Mouse (Mus musculus) spleen, adult 2 months (tissue): ENCODE results near the gene Mast2. TPM values are rescaled to one million over a fixed set of nuclear protein-coding genes. Genes with fewer than 3 reads are reported as not detected.

Experiments used
- DNase-seq, 2 experiments: peaks; one replicate each; pipeline versions ENCODE4 v3.0.0 to v3.0.0-alpha.2; 2012 to 2021; ENCODE audit warnings: low spot score in 2 of 2, low read depth in 1 of 2
- H3K27ac ChIP-seq: fragments of 200-500 bp; 2 replicates; pipeline ENCODE4 v1.5.1; 2012; ENCODE audit warnings: low read length, inconsistent platforms; ENCODE audit not compliant: insufficient read depth
- H3K27me3 ChIP-seq: fragments of 200-500 bp; 2 replicates; pipeline ENCODE4 v1.6.1; 2012; ENCODE audit warnings: mild to moderate bottlenecking, moderate library complexity, low read length, inconsistent platforms; ENCODE audit not compliant: control insufficient read depth, insufficient read depth
- H3K36me3 ChIP-seq: fragments of 200-500 bp; 2 replicates; pipeline ENCODE4 v1.6.1; 2012; ENCODE audit warnings: mild to moderate bottlenecking, low read length, inconsistent platforms; ENCODE audit not compliant: control insufficient read depth, insufficient read depth
- H3K4me1 ChIP-seq: fragments of 200-500 bp; 2 replicates; pipeline ENCODE4 v1.6.1; 2011; ENCODE audit warnings: inconsistent platforms; ENCODE audit not compliant: control insufficient read depth, insufficient read depth, insufficient read length
- H3K4me3 ChIP-seq: fragments of 200-500 bp; 2 replicates; pipeline ENCODE4 v1.5.1; 2011; ENCODE audit warnings: mild to moderate bottlenecking, inconsistent platforms; ENCODE audit not compliant: insufficient read depth, insufficient read length; ENCODE audit errors: extremely low read depth
- CTCF ChIP-seq: fragments of 200-500 bp; IDR thresholded peaks from 2 replicates; pipeline ENCODE4 v1.5.1; 2011; ENCODE audit warnings: mild to moderate bottlenecking, inconsistent platforms; ENCODE audit not compliant: insufficient read depth, insufficient read length, insufficient replicate concordance; ENCODE audit errors: extremely low read depth
- POLR2A ChIP-seq: fragments of 200-500 bp; IDR thresholded peaks from 2 replicates; pipeline ENCODE4 v1.6.1; 2011; ENCODE audit warnings: low read depth, low read length, inconsistent platforms
- WGBS: fragments of 180-500 bp; shearing (Covaris S2); methylation state at CpG from one replicate; pipeline ENCODE4 v1.1.7; 2018; 5-methylcytosine and 5-hydroxymethylcytosine counted together
- polyA plus RNA-seq: library from polyadenylated mRNA; depleted of rRNA; stranded (reverse); fragments of >200 nt; gene quantifications from 2 replicates; pipeline ENCODE4 v1.2.3, GENCODE M21; 2012

The Mast2 gene
- polyA plus RNA-seq, 1 experiment, result 35.6 TPM

- Histone ChIP-seq H3K36me3 (no peaks in the 10 kb centered on the region), H3K27ac (no peak overlapping the region), H3K27me3 (no peaks in the 10 kb centered on the region), H3K4me3 (no peak overlapping the region), H3K4me1 (no peaks in the 10 kb centered on the region)
- 91% methylated on average over 1 of the region's 1 CpGs for WGBS
- DNase-seq, result no peak
- TF ChIP-seq CTCF (no peak), POLR2A (no peak)
Observed at GRCm38 (mm10) chr4:116398051-116398450, 65.9 kb downstream of the Mast2 start.

- 87% methylated on average over 2 of the region's 2 CpGs for whole genome bisulfite sequencing
- Histone ChIP-seq H3K36me3 (no peaks in the 10 kb centered on the region), H3K4me3 (no peak overlapping the region), H3K27ac (no peak overlapping the region), H3K4me1 (no peaks in the 10 kb centered on the region), H3K27me3 (no peaks in the 10 kb centered on the region)
- TF ChIP-seq POLR2A (no peak), CTCF (no peak)
- no peak for DNase-seq
Observed at GRCm38 (mm10) chr4:116377973-116378667, 85.9 kb downstream of the Mast2 start.

DNA sequence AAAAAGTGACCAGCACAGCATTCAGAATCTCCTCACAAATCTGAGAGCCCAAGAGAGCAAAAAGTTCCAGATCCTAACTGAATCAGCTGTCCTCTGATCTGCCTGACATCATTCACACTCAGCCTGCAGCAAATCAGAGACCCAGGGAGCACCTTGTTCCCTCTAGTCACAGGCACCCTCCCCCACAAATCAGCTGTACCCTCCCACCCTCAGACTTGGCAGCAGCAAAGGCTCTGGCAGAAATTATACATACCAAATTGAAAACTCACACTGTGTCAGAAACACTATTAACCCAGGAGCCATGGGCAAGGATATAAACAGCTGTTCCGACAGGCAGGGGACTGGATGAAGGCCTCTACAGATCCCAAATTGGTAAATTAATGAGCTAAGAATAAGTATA, 92.3 kb downstream of the Mast2 start:
- H3K36me3 ChIP-seq, result no peaks in the 10 kb centered on the region
- DNase-seq, result no peak
- no peak overlapping the region for H3K4me3 ChIP-seq
- H3K27ac ChIP-seq, result no peak overlapping the region
- 87% methylated on average over 1 of the region's 1 CpGs for WGBS
- H3K4me1 ChIP-seq, result no peaks in the 10 kb centered on the region
- TF ChIP-seq CTCF, result no peak
- H3K27me3 ChIP-seq, result no peaks in the 10 kb centered on the region

DNA sequence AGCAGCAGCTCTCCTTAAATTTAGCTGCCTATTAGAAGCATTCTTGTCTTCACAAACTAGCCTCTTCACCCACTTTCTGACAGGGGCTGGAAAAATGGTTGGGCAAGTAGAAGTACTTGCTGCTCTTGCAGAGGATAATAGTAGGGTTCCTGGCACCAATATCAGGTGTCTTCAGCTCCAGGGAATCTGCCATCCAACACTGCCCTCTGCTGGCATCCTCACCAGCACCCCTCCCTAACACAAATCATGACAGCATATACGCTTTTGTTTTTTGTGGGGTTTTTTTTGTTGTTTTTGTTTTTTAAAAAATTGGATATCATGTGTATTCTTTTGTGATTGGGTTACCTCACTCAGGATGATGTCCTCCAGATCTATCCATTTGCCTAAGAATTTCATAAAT, 105.9 kb downstream of the Mast2 start:
- DNase-seq, result peak in 1 of 2 experiments; percentile 13
- no peaks in the 10 kb centered on the region for H3K4me1 ChIP-seq
- no peaks in the 10 kb centered on the region for H3K36me3 ChIP-seq
- 94% methylated on average over 1 of the region's 1 CpGs for WGBS
- peak; percentile 34; the same call in 1 of the 2 replicates for TF ChIP-seq CTCF
- no peak for TF ChIP-seq POLR2A
- no peaks in the 10 kb centered on the region for H3K27me3 ChIP-seq
- no peak overlapping the region for H3K27ac ChIP-seq
- H3K4me3 ChIP-seq, result no peak overlapping the region

GRCm38 (mm10) chr4:116352919-116353318, 111.1 kb downstream of the Mast2 start:
- Histone ChIP-seq H3K36me3 (no peaks in the 10 kb centered on the region), H3K27me3 (no peaks in the 10 kb centered on the region), H3K4me1 (no peaks in the 10 kb centered on the region), H3K27ac (no peak overlapping the region), H3K4me3 (no peak overlapping the region)
- 98% methylated on average over 3 of the region's 3 CpGs for WGBS
- no peak for DNase-seq
- TF ChIP-seq CTCF, result no peak
- no peak for TF ChIP-seq POLR2A

DNA sequence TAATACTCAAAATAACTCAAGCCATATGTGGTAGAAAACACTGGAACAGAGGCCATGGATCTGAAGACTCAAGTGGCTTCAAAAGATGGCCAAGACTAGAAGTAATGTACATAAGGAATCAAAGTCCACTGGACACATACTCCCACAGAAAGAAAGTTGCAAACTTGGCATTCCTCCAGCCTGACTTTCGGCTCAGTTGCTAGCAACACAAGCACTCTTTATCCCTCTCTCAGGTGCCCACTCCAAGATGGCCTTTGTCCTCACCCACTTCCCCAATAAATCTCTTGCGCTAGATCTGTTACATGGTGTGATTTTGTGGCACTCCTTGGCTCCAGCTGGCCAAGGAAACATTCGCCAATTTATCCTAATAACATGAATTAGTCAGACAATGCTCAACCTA, 111.5 kb downstream of the Mast2 start:
- 92% methylated on average over 3 of the region's 3 CpGs for WGBS
- Histone ChIP-seq H3K4me3 (no peak overlapping the region), H3K27ac (no peak overlapping the region), H3K36me3 (no peaks in the 10 kb centered on the region), H3K27me3 (no peaks in the 10 kb centered on the region), H3K4me1 (no peaks in the 10 kb centered on the region)
- DNase-seq, result no peak
- TF ChIP-seq CTCF (no peak), POLR2A (no peak)

GRCm38 (mm10) chr4:116342119-116342518, 121.9 kb downstream of the Mast2 start:
- Histone ChIP-seq H3K4me1 (no peaks in the 10 kb centered on the region), H3K4me3 (no peak overlapping the region), H3K27me3 (no peaks in the 10 kb centered on the region), H3K27ac (no peak overlapping the region), H3K36me3 (no peaks in the 10 kb centered on the region)
- DNase-seq, result peak in 1 of 2 experiments; percentile 30
- peak; percentile 22; the same call in 1 of the 2 replicates for TF ChIP-seq CTCF
- TF ChIP-seq POLR2A, result no peak
